Mouse (Mus musculus) central nervous system, embryonic 11.5 days (tissue): ENCODE data around the gene Vamp1. TPM values are rescaled to one million over a fixed set of nuclear protein-coding genes. Genes with fewer than 3 reads are reported as not detected.

ENCODE experiments used
- polyA plus RNA-seq: library from polyadenylated mRNA; depleted of rRNA; stranded (reverse); fragments of >200 nt; gene quantifications from 2 replicates; pipeline ENCODE4 v1.2.3, GENCODE M21; 2012; rRNA removed

Gene Vamp1
- 10.6 and 11.9 TPM in 2 replicates for polyA plus RNA-seq

DNA sequence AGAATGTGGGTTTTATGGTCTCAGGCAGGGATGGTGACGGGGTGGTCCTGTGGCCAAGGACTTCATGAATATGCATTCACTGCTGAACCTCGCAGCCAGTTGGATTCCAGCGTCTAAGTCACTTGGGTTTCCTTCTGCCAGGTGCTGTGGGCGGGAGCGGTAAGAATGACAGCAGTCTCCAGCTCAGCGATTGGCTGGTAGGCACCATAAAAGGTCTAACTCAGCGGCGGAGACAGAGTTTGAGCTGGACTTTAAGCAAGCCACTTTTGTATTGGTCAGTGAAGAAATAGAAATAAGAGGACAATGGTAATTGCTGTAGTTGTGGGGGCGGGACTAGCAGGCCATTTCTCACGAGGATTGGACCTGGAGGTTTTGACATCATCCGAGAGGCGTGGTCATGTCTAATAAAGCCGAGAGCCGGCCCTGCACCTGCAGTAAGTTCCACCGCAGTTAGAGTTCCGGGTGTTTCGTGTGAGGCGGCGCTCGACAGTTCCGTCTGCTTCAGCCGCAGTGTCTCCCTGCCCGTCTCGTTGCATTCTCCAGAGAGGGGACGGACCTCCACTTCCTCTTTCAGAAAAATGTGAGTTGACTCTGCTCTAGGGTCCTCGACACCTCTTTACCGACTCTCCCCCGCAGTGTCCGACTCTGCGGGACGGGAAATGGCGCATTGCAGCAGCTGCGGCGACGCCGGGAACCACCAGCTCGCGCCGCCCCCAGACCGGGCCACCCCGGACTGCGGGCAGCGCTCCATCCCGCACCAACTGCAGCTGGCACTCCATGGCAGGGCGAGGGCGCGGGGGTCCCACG, at the start of gene Vamp1:
Gene Vamp1, plus strand, starts transcription at position 404 of the 807 bp plus-strand sequence.

GRCm38 (mm10) chr6:125166051-125166751, 49.1 kb upstream of the Vamp1 start, which contains the start of gene Gapdh:
Gapdh (minus strand) TSS chr6:125166467.

GRCm38 (mm10) chr6:125191332-125192015, 23.9 kb upstream of the Vamp1 start, which contains the start of the genes Ncapd2 and Mrpl51:
Ncapd2 (minus strand) TSS chr6:125191701.
Mrpl51 (plus strand) TSS chr6:125191801.

DNA sequence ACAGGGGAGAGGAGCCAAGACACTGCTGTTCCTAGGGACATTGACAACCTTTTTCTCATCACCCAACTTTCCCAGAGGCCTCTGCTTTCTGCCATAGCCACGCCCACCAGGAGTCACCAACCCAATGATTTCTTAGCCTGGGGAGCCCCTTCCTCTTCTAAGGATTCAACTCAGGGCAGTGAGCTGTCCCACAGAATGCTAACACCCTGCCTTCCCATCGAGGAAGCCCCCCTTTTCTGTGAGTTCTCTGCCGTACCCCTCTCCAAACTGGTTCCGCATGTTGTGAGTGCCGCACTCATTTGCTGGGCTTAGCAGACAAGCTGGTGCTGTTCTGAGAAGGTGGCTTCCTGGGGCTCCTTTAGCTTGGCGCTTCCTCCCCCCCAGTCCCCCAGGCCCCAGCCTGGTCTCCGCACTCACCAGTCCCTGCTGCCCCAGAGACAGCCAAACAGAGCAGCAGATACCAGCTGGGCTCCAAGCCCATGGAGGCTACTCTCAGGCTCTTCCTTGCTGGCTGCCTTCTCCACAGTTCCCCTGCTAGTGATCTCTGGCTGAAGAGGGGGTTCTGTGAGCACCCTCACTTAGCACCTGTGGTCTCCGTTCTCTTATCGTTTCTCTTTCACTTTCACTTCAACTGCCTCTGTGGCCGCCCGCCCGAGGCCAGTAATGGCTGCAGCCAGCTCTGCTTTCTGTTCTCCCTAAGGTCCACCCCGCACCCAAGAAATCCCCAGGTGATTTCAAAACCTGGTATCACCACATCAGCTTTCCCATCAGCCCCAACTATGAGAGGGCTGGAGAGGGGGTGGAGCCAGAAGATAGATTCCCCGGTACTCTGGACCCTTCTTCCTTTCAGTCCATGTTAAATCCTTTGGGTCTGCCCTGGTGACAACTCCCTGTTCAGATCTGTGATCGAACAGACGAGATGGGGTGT, 16.0 kb downstream of the Vamp1 start, which contains the start of gene Tapbpl:
Gene Tapbpl, minus strand, starts transcription at position 744 of the 928 bp plus-strand sequence.

DNA sequence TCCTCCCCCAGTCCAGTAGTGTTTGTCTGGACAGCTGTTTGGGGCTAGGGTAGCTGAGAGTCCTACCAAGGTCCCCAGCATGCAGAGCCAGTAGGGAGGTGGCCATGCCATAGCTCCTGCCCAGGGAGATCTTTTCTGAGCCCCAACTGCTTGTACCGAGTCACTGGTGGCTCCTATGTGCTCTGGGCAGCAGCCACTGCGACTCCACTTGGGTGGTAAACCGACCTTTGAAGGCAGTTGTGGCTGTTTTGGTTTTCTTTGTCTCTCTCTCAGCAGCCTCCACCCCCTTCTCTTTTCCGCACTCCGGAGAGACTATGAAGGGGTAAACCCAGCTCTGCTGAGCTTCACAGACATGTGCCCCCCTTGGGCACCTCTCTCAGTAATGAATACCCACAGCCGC, 21.4 kb downstream of the Vamp1 start, which contains the start of gene Cd27:
Gene Cd27, minus strand, starts transcription at position 229 of the 400 bp plus-strand sequence.

DNA sequence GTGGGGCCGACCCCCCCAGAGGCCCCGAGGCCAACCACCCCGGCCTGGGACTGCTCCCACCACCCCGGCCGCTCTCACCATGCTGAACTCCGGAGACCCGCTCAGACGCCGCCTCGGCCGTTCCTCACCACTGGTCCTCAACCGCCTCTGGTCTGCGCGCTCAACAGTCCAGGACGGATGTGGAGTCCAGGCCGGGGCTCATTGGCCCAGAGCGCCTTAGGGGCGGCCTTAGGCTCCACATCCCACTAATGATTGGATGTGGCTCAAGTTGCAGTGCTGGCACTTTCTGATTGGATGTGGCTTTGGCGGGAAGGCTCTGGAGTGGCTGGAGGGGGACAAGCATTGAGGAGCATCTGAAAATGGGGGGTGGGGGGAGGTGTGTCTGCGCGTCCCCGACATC, 70.5 kb downstream of the Vamp1 start, which contains the start of gene Tuba3a:
Gene Tuba3a, minus strand, starts transcription at position 153 of the 400 bp plus-strand sequence.

Other genes with a start within 250 kb of the Vamp1 start
- 1.6 and 3.4 TPM in 2 replicates for gene Pianp, start 218.9 kb upstream of the Vamp1 start, polyA plus RNA-seq
- 52.2 and 93.4 TPM in 2 replicates for gene Zfp384, start 206.4 kb upstream of the Vamp1 start, polyA plus RNA-seq
- 130 and 145 TPM in 2 replicates for gene Ing4, start 175.8 kb upstream of the Vamp1 start, polyA plus RNA-seq
- gene Acrbp, start 165.9 kb upstream of the Vamp1 start, polyA plus RNA-seq, result 25.3 and 37.8 TPM in 2 replicates
- gene Lpar5, start 147.6 kb upstream of the Vamp1 start, polyA plus RNA-seq, result 0.22 and 0.24 TPM in 2 replicates
- gene Chd4, start 119.6 kb upstream of the Vamp1 start, polyA plus RNA-seq, result 164 and 215 TPM in 2 replicates
- gene Nop2, start 83.6 kb upstream of the Vamp1 start, polyA plus RNA-seq, result 45.9 and 58.2 TPM in 2 replicates
- 26.0 and 30.3 TPM in 2 replicates for gene Iffo1, start 70.3 kb upstream of the Vamp1 start, polyA plus RNA-seq
- 3,932 and 4,365 TPM in 2 replicates for gene Gapdh, start 49.1 kb upstream of the Vamp1 start, polyA plus RNA-seq
- 349 and 495 TPM in 2 replicates for gene Ncapd2, start 23.9 kb upstream of the Vamp1 start, polyA plus RNA-seq
- 84.9 and 134 TPM in 2 replicates for gene Mrpl51, start 23.8 kb upstream of the Vamp1 start, polyA plus RNA-seq
- 1.1 and 1.3 TPM in 2 replicates for gene Tapbpl, start 16.3 kb downstream of the Vamp1 start, polyA plus RNA-seq
- 0.18 and 0.21 TPM in 2 replicates for gene Cd27, start 21.5 kb downstream of the Vamp1 start, polyA plus RNA-seq
- 0.06 and 0.26 TPM in 2 replicates for gene Tuba3a, start 70.5 kb downstream of the Vamp1 start, polyA plus RNA-seq
- gene Ltbr, start 98.3 kb downstream of the Vamp1 start, polyA plus RNA-seq, result 15.1 and 22.4 TPM in 2 replicates
- 0.61 and 1.2 TPM in 2 replicates for gene Scnn1a, start 105.1 kb downstream of the Vamp1 start, polyA plus RNA-seq
- 20.2 and 32.1 TPM in 2 replicates for gene Tnfrsf1a, start 133.8 kb downstream of the Vamp1 start, polyA plus RNA-seq
- gene Plekhg6, start 165.2 kb downstream of the Vamp1 start, polyA plus RNA-seq, result 0.12 and 0.14 TPM in 2 replicates